Mouse (Mus musculus): Measurements from ENCODE around the gene Wdfy1.

Gene Wdfy1

GRCm38 (mm10) chr1:79657411-79657810, 118.5 kb downstream of the Wdfy1 start:
- no peak for DNase-seq (ENCODE audit: low read depth)

DNA sequence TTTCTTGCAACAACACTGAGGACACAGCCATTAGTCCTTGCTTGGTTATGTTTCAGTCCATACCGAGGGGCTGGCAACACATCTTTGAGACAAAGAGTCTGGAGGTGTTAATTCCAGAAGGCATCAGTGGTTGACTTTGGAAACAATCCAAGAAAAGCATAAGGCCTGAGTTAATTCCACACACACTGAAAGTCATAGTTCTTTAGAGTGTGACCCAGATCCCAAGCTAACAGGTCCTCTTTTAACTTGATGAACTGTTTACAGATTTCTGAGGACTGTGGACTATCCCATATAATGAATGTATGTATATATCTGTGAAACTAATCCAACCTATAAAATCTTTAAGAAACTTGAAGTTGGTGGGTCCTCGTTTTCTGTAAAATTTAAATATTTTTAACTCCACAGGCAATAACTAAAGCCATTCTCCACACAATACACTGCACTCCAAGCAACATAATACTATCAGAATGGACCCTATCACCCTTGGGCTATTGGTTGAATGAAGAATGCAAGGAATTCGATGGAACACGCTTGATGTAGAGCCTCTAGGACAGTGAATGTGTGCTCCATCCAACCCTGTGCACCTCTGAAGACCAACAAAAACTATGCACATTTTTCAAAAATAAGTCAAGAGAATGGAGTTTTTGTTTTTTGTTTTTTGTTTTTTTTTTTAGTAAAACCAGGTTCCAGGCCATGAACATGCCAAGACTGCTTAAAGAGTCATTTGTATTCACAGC, 120.0 kb downstream of the Wdfy1 start:
- no peak for DNase-seq (ENCODE audit: low read depth)

DNA sequence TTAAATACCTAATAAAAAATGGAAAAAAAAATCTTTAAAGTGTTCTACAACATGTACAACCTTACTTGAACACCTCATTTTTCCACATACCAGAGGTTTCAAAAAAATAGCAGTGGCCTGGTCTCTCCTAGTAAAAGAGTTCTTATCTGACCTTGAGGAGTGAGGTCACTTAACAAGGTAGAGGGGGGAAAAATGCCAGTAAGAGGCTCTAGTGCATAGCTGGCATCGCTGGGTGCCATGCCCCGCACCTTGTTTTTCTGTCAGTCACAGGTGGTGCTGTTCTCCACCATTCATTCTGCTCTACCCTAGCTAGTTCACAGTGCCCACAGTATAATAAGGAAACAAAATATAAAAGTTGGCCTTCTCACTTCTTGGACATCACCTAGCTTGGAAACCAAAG, 121.0 kb downstream of the Wdfy1 start:
- no peak for DNase-seq (ENCODE audit: low read depth)
